Mouse (Mus musculus): ENCODE measurements at regions not wholly inside any gene's neighbourhood (a gene's known extent, or its start where the extent isn't known, plus 50 kb on each side); places are given as distances from the start of the nearest gene placed in this dataset.
A peak's percentile ranks its signal among the peaks of the same experiment; 100 is the strongest.

DNA sequence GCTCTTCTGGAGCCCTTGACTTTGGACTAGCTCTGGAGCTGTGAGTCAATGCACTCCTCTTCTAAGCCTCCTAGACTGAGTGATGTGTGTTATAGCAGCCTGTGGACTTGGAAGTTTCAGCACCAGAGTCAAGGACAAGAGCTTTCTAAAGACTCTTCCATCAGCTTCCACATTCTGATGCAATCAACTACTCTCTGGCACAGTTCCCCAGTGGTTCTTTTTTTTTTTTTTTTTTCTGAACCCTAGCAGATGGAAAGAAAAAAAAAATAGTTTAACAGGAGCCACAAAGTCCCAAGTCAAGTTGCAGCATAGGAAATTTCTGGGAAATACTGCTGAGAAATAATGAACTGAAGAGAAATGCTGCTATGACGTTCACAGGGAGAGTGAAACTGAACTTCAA lies 324.4 kb upstream of the Tle4 start:
- 77% methylated on average over 1 of the region's 1 CpGs for WGBS
- no peaks in the 10 kb centered on the region for H3K4me1 ChIP-seq (ENCODE audit: control insufficient read depth, insufficient read depth, low read length)
- no peak for DNase-seq
- TF ChIP-seq POLR2A (IDR thresholded peaks at IDR 0.05; ENCODE audit: borderline replicate concordance, insufficient read depth, low read length) (no peak), CTCF (IDR thresholded peaks at IDR 0.05; ENCODE audit: borderline replicate concordance, insufficient read depth, low read depth, low read length) (no peak)
- no peaks in the 10 kb centered on the region for H3K27me3 ChIP-seq (ENCODE audit: control insufficient read depth, insufficient read depth, low read length)
- H3K27ac ChIP-seq (ENCODE audit: insufficient read depth, low read length), result no peak overlapping the region
- no peak overlapping the region for H3K4me3 ChIP-seq (replicated peaks; ENCODE audit: insufficient read depth, low read depth, low read length)

DNA sequence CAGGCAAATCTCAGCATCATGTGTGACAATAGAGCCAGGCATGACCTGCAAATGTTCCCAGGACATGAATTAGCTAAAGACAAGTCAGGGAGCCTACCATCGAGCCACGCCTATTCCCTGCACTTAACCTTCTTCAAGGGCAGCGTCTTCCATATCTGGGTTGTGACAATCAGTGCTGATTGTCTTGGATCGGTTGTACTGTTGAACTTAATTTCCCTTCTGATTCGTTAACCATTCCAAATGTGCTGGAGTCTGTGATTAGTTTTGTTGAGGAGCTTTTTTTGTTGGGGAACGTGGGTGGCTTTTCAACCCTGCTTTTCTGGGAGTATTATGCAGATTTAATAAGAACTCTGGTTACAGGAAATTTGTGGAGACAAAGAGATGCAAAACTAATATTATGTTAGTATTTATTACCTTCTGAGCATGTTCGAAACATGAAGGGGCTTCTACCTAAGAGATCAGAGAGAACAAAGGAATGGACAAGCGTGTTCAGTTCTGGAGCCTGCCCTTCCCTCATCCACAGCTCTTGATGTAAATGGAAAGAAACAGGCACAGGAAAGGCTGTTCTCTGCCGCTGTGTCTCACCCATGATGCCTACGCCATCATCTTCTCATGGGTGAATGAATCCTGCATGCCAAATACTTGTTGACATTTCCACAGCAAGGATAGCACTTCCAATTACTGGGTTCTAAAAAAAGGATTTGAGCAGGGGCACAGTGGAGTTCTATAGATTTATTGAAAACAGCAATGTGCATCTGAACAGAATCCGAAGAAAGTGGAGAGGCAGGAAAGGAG lies 313.4 kb upstream of the Tle4 start:
- H3K4me3 ChIP-seq (replicated peaks; ENCODE audit: insufficient read depth, low read depth, low read length), result no peak overlapping the region
- WGBS, result 76% methylated on average over 11 of the region's 11 CpGs
- H3K27ac ChIP-seq (ENCODE audit: insufficient read depth, low read length), result no peak overlapping the region
- TF ChIP-seq CTCF (IDR thresholded peaks at IDR 0.05; ENCODE audit: borderline replicate concordance, insufficient read depth, low read depth, low read length) (no peak), POLR2A (IDR thresholded peaks at IDR 0.05; ENCODE audit: borderline replicate concordance, insufficient read depth, low read length) (no peak)
- no peaks in the 10 kb centered on the region for H3K4me1 ChIP-seq (ENCODE audit: control insufficient read depth, insufficient read depth, low read length)
- no peaks in the 10 kb centered on the region for H3K27me3 ChIP-seq (ENCODE audit: control insufficient read depth, insufficient read depth, low read length)
- no peak for DNase-seq

DNA sequence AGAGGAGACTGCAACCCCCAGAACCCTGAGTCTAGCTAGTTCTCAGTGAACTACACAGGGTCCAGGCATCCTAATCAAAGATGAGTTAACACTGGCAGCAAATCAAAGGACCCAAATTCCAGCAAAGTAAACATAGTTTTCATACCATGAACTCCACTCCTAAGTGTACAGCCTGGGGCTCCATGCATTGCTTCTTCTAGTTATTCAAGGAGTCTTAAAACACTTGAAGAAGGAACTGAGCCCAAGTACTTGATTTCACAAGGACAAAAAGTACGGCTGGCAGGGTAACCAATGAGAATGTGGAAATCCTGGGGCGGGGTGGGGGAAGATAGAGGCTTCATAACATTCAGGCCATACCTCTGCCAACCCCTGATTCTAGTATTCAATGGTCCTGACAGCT lies 297.0 kb upstream of the Tle4 start:
- Histone ChIP-seq H3K27me3 (ENCODE audit: control insufficient read depth, insufficient read depth, low read length) (no peaks in the 10 kb centered on the region; the same call in 1 of the 2 replicates), H3K4me1 (ENCODE audit: control insufficient read depth, insufficient read depth, low read length) (no peaks in the 10 kb centered on the region), H3K27ac (ENCODE audit: insufficient read depth, low read length) (no peak overlapping the region), H3K4me3 (replicated peaks; ENCODE audit: insufficient read depth, low read depth, low read length) (no peak overlapping the region)
- no peak for TF ChIP-seq CTCF (IDR thresholded peaks at IDR 0.05; ENCODE audit: borderline replicate concordance, insufficient read depth, low read depth, low read length)
- TF ChIP-seq POLR2A (IDR thresholded peaks at IDR 0.05; ENCODE audit: borderline replicate concordance, insufficient read depth, low read length), result no peak
- no peak for DNase-seq
- WGBS, result 93% methylated on average over 2 of the region's 2 CpGs

DNA sequence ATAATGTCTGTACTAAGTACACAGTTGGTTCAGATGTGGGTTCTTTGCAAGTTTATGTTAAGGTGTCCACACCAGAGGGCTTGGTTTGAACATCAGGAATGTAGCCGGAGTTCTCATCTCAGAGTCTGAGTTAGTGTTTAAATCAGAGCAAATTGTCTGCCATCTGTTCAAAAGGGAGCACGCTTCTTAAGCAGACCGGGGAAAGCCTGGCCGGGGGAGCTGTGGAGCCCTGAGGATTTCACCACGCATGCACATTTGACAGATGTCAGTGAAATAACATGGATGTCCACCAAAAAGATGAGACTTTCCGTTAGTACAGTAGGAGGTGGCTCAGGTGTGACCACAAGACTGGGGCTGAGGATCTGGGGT lies 294.5 kb upstream of the Tle4 start:
- 17% methylated on average over 6 of the region's 6 CpGs for WGBS
- Histone ChIP-seq H3K4me3 (replicated peaks; ENCODE audit: insufficient read depth, low read depth, low read length) (no peak overlapping the region), H3K4me1 (ENCODE audit: control insufficient read depth, insufficient read depth, low read length) (no peaks in the 10 kb centered on the region), H3K27ac (ENCODE audit: insufficient read depth, low read length) (no peak overlapping the region), H3K27me3 (ENCODE audit: control insufficient read depth, insufficient read depth, low read length) (no peaks in the 10 kb centered on the region; the same call in 1 of the 2 replicates)
- no peak for DNase-seq
- no peak for TF ChIP-seq CTCF (IDR thresholded peaks at IDR 0.05; ENCODE audit: borderline replicate concordance, insufficient read depth, low read depth, low read length)

DNA sequence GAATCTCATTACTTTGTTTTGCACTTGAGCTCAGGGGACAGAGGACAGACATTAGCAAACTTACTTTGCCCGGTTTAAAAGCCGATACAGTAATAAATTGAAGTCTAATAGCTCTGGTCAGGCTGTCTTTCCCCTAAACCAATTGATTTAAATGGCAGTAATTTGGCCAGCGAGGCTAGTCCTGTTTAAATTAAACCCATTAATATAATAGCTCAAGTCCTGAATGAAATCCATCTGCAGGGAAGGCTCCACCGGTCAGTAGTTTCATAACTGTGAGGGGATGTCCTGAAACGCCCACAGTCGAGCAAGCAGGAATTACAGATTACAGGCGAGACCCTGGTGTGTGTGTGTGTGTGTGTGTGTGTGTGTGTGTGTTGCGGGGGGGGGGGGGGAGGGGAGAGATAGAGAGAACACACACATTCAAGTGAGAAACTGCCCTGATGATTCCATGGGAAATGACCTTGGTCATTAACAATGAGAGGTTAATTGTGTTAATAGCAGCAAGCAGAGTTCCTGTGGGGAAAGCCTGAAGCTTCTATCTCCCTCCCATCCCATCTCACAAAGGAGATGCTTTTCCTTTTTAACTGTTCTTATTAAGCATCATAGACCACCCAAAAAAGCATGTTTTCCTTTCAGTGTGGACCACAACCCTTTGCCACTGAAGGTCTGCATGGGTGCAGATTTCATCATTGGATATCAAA lies 294.0 kb upstream of the Tle4 start:
- 14% methylated on average over 8 of the region's 8 CpGs for WGBS
- H3K4me1 ChIP-seq (ENCODE audit: control insufficient read depth, insufficient read depth, low read length), result no peaks in the 10 kb centered on the region
- no peak overlapping the region for H3K4me3 ChIP-seq (replicated peaks; ENCODE audit: insufficient read depth, low read depth, low read length)
- no peak for DNase-seq
- TF ChIP-seq CTCF (IDR thresholded peaks at IDR 0.05; ENCODE audit: borderline replicate concordance, insufficient read depth, low read depth, low read length) (no peak), POLR2A (IDR thresholded peaks at IDR 0.05; ENCODE audit: borderline replicate concordance, insufficient read depth, low read length) (no peak)
- H3K27me3 ChIP-seq (ENCODE audit: control insufficient read depth, insufficient read depth, low read length), result no peaks in the 10 kb centered on the region; the same call in 1 of the 2 replicates
- no peak overlapping the region for H3K27ac ChIP-seq (ENCODE audit: insufficient read depth, low read length)

DNA sequence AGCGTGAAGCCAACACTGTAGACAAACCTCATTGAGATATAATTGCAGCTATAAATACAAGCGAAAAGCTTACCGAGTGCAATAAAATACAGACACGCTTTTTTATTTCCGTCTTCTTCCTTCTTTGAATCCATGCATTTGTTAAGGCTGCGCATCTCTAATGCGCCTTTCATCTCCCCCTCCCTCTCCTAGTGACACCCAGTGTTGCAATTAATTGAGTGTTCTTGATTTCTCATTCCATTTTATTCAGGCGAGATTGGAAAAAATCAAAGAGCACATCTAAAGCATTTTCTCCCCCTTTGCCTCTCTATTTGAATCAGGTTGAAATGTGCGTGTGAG lies 293.2 kb upstream of the Tle4 start:
- H3K4me1 ChIP-seq (ENCODE audit: control insufficient read depth, insufficient read depth, low read length), result no peaks in the 10 kb centered on the region
- no peak overlapping the region for H3K27ac ChIP-seq (ENCODE audit: insufficient read depth, low read length)
- no peaks in the 10 kb centered on the region; the same call in 1 of the 2 replicates for H3K27me3 ChIP-seq (ENCODE audit: control insufficient read depth, insufficient read depth, low read length)
- no peak for DNase-seq
- WGBS, result 2% methylated on average over 9 of the region's 9 CpGs
- H3K4me3 ChIP-seq (replicated peaks; ENCODE audit: insufficient read depth, low read depth, low read length), result peak overlapping the region; percentile 4
- TF ChIP-seq POLR2A (IDR thresholded peaks at IDR 0.05; ENCODE audit: borderline replicate concordance, insufficient read depth, low read length) (no peak), CTCF (IDR thresholded peaks at IDR 0.05; ENCODE audit: borderline replicate concordance, insufficient read depth, low read depth, low read length) (no peak)

DNA sequence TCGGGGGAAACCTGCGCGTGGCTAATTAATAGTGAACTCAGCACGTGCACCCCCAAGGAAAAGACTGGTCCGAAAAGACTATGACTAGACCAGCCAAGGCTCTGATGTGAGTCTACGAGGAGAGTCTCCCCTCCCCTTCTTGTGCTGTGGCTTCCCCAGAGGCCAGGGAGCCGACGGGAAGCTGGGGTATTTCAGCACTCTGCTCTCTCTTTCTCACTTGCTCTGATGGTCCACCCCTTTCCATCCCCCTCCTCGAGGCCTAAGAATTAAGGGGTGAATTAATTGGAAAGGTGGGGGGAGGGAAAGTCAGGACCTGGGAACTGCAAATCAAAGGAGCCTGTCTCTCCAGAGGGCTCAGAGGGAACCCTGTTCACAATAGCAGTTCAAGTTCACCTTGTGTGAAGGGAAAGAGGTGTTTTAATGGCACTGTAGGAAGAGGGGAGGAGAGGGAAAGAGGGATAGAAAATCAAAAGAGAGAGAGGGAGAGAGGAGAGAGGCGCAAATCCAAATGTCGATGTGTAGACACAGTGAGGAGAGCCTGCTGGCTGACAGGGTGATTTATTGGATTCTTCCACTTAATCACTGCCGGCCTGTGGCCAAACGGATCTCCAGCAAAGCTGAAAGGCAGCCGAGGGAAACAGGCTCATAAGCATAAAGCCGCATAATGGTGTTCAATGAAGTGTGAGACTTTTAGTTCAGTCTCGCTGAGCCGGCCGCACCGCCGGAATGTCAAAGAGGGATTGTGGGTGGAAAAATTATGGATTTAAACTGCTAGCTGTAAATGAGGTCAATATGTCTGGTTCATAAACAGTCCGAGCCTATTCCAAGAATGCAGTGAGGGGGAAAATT lies 292.6 kb upstream of the Tle4 start:
- no peaks in the 10 kb centered on the region; the same call in 1 of the 2 replicates for H3K27me3 ChIP-seq (ENCODE audit: control insufficient read depth, insufficient read depth, low read length)
- 7% methylated on average over 21 of the region's 21 CpGs for WGBS
- H3K27ac ChIP-seq (ENCODE audit: insufficient read depth, low read length), result no peak overlapping the region
- no peaks in the 10 kb centered on the region for H3K4me1 ChIP-seq (ENCODE audit: control insufficient read depth, insufficient read depth, low read length)
- H3K4me3 ChIP-seq (replicated peaks; ENCODE audit: insufficient read depth, low read depth, low read length), result peak overlapping the region; percentile 4
- DNase-seq, result peak; percentile 52 to 62
- no peak for TF ChIP-seq CTCF (IDR thresholded peaks at IDR 0.05; ENCODE audit: borderline replicate concordance, insufficient read depth, low read depth, low read length)
- TF ChIP-seq POLR2A (IDR thresholded peaks at IDR 0.05; ENCODE audit: borderline replicate concordance, insufficient read depth, low read length), result no peak

All from cerebellum, adult 2 months (tissue).